Mouse (Mus musculus) activated CD4-positive, CD25-positive, alpha-beta regulatory T cell, adult 4 months (primary cell): Measurements from ENCODE around the gene Upp2. TPM values are rescaled to one million over a fixed set of nuclear protein-coding genes. Genes with fewer than 3 reads are reported as not detected.

ENCODE experiments used
- ATAC-seq: one replicate; pipeline ENCODE4 v1.8.0; 2017
- polyA plus RNA-seq, 2 experiments: library from polyadenylated mRNA; unstranded; fragments of 100-300 nt; shearing (Covaris generic); gene quantifications; one replicate each; pipeline ENCODE4 v1.2.1; 2017

The Upp2 gene
- polyA plus RNA-seq, 2 experiments from 2014 or later: 0.32 TPM; not detected in 1

DNA sequence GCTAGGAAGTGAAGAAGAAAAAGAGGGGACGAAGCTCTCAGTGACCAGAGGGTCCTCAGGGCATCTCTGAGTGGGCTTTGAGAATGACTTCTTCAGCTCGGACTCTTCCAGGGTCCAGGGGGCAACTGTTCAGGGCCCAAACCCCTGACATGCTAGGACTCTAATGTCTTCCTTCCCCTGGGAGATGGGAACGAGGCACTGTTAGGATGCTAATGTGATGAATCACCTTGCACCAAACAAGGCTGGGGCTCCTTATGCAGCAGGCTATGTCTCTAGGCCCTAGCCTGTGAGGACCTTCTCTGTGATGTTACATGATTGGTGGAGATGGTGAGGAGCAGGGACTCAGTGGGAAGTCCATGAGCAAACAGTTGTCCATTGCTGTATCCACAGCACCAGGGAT is 114.3 kb downstream of the Upp2 start:
- no peak for ATAC-seq

DNA sequence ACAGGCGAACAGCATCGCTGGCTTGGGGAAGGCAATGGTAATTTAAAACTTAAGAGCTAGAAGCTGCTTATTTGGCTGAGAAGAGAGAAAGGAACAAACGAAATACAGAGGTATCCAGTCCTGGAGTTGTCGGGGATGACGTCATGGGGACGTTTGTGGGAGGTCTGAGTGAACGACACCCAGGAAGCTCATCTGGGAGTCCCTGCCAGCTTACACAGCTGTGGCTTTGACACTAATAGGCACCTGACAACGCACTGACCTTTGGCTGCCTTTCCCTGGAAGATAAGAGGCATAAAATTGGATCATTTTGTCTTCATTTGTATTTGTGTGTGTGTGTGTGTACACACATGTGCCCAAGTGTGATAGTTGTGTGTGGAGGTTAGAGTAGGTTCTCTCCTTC is 130.4 kb downstream of the Upp2 start:
- no peak for ATAC-seq

DNA sequence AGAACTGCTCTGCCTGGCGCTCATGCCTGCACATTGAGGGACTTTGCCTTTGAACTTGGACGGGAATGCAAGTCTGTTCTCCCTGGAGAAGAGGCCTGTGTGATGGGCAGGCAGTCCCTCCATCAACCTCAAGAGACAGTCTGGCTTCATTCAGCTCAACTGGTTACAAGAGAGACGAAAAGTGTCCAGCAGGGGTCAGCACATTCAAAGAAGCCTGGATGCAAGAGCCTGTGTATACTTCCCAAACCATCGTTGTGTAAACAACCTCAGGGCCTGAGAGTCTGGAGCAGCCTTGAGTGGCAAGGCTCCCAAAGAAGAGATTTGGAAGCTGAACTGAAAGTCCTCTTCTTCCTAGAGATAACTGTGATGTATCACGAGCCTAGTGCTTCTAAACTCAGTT is 132.8 kb downstream of the Upp2 start:
- no peak for ATAC-seq

DNA sequence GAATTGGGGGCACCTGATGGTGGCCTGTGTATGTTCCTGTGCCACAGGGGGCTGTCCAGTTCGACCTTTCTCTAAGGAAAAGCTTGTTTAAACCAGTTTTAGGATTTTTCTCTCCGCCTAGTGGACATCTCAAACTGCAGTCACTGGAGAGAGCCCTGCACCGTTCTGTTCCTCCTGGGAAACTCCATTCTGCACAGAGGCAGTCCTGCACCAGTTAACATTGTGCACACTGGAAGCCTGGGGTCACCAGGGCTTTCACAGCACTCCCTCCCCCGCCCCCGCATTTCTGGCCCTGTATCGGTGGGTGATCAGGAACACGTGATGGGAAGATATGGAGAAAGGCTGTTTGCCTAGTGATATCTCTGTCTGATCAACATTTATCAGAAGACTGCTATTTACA is 133.3 kb downstream of the Upp2 start:
- no peak for ATAC-seq

DNA sequence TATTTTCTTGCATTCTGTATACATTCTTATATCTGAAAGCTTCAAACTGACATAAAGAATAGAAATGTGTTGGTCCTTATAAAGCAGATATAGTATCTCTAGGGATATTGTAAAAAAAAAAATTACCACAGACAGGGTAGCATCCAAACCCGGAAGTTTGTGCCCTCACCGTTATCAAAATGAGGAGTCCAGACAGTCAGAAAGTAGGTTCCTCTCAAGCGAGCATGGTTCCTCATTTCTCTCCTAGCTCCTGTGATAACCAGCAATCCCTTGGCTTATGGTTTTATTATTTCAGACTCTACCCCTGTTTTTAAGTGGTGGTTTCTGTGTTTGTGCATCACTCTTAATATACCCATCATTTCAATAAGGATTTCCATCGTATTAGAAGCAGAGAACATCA is 134.5 kb downstream of the Upp2 start:
- ATAC-seq: no peak

DNA sequence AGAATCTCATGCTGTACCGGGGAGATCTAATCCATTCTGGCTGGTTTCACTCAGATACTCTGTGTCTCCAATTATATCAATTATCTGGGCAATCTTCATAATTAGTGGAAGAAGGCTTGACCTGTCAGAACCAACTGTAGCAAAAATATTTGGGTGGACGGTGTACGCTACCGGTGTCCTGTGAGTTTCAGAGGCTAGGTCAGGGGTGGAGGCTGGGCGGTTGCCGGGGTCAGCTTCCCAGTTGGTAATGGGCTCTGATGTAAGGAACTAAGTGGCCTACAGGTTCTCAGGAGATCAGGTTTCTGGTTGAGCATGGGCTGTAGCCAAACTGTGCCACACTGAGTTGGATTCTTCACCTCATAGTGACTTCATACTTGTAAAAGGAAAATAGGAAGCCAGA is 136.1 kb downstream of the Upp2 start:
- no peak for ATAC-seq

DNA sequence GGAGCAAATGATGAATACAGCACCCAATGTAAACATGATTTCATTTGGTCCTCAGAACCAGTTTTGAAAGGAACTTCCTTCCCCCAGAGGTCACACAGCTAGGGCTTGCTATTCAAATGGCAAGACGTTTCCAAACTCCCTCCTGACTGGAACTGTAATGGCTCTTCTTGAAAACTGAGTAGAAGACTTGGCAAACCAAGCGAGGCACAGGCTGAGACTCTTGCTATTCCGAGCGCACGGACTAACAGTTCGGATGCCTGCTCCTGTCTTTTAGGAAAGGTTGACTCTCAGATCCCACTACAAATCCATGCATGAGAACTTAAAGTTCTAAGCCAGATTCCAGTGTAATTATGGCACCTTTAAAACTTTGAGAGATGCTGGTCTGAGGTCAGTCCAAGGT is 136.5 kb downstream of the Upp2 start:
- ATAC-seq: no peak

DNA sequence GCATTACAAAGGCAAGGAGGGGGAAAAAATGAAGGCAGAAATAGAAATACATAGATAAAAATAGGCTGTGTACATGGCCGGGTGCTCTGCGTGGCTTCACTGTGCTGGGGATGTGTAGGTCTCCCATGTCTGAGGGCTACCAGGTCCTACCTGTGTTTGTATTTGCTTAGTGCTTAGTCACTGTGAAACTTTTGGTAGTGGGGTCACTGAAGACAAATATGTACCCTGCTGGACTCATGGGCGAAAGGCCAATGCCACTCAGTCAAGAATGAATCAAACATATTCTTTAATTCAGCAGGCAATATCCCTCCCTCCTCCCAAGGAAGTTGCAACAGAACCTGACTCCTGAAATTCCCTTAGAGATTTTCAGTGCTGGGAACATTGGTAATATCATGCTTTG is 137.5 kb downstream of the Upp2 start:
- ATAC-seq: no peak

DNA sequence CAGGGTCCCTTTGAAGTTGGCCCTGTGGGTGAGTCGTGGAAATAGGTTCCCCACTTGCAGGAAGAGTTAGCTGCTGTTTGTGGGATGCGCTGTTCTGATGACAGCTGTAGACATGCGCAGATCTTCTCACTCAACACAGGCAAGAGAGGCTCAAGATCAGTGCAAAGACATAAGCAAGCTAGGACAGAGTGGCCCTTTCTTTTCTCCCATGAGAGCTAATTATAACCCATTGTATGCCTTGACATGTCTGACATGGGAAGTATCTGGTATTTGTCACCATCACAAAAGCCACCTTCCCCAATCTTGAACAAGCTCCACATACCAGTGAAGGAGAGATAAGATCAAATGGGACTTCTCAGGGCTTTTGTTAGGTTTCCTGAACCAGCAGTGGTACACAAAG is 140.6 kb downstream of the Upp2 start:
- no peak for ATAC-seq

DNA sequence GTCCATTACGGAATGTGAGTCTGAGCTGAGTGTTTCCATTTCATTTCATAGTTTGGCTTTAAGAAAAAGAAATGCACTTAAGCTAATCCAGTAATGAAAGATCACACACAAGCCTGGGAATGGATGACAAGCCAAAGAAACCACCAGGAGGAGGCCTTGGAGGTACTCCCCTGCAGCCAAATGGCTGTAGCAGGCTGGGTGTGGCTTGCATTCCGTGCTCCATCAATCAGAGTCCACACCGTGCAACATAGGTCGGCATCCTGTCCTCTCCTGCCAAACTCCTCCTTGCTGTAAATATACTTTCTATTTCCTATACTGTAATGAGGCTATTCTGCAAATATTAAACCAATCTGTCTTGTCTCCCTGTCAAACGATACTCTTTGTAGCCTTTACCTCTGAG is 143.1 kb downstream of the Upp2 start:
- ATAC-seq: no peak

DNA sequence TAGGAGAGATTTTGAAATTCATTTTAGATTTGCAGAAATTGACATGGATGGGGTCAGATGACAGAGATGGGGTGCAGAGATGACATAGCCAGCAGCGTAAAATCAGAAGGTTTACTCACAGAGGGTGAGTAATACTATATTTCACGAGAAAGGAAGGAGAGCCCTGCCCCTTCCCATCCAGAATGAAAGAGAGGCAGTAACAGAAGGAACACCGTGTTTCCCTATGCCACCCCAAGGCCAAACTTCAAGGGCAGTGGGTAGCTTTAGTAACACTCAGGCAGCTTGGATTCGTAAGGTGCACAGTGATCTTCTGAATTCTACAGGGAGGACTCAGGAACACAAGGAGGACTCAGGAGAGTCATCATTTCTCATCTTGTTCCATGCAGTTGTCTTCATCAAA is 144.0 kb downstream of the Upp2 start:
- no peak for ATAC-seq

DNA sequence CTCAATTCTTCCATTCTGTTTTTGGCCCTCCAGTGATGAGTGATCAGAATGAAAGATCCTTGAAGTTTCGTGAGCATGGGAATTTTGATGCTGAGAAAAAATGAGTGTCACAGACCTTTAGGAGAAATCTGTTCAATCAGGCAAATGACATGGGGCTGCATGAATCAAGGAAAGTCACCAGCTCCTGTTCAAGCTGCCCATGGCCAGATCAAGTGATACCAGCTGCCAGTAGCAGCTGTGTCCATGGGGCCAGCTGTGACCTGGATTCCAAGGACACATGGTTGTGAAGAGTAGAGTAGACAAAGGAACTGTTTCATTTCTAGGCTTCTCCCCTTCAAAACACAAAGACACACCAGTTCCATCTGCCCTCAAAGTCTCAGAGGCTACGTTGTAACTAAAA is 144.4 kb downstream of the Upp2 start:
- no peak for ATAC-seq

DNA sequence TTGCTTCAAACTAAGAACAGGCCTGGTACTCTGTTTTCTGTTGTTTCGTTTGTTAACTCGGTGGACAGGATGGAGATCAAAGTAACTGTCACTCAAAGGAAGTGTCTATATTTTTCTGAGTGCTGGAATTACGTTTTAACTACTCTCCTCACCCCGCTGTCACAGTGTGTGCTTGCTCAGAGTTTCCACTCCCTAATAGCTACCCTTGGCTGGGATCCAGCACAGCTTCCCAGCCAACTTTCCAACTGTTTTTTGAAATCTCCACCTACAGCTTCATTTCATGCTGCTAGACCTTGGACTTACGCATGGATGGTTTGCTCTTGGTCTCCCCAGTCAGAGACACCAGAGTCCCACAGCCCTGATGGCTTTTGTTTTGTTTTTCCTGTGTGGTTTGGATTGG is 144.8 kb downstream of the Upp2 start:
- ATAC-seq: no peak

DNA sequence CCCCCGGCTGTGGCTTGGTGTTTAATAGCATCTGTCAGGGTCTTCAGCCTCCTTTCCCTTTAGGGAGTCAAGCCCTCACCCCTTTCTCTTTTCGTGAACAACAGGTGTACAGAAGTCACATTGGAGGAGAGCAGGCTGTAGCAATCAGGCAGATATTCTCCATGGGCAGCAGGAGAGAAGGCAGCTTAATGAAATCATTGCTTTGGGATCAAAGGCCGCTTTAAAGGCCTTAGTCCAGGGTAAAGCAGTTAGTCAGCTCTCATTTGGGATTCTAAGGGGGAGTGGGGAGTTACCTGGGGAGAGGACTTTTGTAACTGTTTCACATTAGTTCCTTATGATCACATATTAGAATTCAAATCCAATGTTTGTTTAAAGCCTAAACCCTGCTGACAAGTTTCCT is 150.8 kb downstream of the Upp2 start:
- ATAC-seq: no peak

DNA sequence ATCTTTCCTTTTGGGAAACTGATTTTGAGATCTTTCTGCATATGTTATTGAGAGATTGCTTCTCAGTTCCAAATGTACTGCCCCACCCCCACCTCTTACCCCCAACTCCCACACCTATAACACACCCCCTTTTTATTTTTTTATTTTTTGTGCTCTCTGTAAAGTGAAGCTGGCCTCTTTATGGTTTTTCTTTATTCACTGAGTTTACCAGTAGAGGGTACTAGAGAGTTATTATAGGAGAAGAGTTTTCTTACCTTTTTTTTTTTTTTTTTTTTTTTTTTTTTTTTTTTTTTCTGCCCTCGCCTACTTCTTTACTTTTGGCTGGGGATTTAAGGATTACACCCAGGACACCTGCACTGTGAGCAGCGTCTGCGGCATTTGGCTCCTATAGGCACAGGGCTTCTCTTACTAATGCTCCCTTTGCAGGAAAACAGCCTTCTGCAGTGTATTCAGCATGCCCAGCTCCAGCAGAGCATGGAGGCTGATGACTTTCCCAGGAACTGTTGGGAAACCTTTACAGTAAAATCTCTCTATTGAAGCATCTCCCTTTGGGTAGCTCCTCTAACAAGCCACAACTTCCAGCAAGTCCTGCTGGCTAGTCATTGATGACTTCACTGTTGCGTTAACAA is 170.2 kb downstream of the Upp2 start:
- ATAC-seq: no peak

DNA sequence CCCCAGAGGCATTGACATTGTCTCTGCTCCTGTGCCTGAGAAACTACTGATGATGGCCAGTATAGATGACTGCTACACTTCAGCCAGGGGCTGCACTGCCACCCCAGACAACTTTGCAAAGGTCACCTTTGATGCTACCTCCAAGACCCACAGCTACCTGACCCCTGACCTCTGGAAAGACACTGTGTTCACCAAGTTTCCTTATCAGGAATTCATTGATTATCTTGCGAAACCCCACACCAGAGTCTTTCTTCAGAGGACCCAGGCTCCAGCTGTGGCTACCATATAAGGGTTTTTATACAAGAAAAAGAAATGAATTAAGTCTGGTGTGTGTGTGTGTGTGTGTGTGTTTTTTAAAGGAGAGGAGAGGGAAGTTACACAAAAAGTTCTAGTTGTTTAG is 174.1 kb downstream of the Upp2 start:
- ATAC-seq: no peak

DNA sequence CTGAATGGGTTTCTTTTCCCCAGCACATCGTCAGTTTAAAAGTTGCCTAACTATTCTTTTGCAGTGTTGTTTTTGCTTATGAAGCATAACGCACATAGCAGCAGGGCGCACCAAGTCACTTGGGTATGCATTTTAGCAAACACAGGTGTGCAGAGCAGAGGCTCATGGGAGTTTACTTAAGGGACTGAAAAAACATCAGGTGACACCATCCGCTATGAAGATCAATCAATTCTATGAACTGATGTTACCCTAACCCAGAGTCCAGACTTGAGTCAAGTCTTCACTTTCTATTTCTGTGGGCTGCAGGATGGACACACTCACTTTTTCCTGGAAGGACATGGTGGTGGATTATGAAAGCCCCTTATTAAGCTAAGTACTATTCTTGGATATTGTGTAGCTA is 174.9 kb downstream of the Upp2 start:
- no peak for ATAC-seq

DNA sequence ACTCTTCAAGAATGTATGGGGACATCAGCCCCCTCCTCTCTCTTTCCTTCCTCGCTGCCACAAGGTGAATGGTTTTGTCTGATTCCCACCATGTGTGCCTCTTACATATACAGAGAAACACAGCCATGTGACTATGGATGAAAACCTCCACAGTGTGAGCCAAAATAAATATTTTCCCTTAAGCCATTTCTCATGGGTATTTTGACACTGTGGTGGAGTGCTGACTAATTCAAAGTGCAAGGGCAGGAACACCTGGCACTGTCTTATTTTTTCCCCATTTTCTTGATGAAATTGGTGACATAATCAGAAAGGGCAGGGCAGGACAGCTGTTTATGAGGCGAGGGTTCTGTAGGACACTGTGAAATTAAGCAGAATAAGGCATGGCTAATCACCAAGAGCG is 176.3 kb downstream of the Upp2 start:
- ATAC-seq: no peak

DNA sequence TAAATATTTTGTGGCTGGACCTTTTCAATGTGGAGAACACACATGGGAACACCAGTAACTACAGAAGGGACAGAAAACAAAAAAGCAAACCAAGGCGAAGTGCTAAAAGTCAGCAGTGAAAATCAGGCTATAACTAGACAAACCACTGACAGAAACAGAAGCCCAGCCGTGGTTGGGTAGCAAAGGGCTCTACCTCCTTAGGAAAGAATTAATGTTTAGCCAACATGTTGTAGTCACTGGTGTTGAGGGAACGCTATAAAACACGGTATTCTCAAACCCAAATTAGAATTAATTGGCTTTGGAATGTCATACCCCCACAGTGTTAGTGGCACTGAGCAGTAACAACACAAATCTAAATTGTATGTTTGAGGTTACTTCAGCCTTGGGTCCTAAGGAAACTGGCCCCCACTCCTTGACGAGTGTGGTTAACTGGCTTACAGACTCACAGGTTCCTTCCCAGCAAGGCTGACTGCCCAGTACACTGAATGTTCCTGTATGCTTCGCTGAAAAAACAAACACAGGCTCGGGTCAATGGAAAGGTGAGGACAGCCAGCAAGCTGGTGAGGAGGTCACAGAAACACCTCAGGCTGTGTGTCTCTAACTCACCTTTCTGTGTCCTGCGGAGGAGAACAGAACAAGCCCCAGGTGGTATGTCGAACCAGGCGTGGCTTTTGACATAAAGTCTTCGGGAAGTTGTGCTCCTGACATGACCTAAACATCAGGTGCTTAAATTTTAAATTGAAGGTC is 180.6 kb downstream of the Upp2 start:
- ATAC-seq: no peak

DNA sequence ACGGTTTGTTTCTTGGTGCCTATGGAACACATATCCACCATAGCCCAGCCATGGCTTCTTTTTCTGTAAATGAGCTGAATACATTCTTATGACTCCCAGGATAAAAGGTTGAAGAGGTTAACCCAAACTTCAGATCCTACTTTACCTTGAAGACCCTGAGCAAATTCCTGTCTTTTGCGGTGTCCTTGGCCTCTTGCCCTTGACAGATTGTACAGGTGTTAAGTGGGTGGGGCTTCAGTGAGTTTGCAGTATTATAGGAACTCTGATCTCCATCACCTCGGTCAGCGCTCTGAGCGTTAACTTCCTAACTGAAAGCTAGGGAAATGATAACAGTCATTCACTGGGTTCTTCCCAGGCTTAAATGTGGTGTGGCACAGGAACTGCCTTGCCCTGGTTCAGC is 181.2 kb downstream of the Upp2 start:
- ATAC-seq: no peak

DNA sequence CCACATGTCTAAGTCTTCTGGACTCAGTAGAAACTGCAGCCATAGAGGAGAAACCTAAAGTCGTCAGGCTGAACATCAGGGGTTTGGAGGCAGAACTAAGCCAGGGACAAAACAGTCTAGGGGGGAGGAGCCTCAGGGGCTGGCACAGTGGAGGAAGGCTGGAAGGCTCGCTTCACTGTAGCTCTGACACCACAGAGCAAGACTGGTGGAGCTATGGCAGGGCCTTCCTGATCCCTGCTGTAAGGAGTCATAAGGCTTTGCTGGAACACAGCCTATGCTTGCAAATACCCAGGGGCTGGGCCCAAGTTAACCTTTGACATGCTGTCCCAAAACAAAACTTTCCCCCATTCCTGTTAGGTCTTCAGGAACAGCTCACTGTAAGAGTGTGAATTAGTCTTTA is 185.8 kb downstream of the Upp2 start:
- ATAC-seq: no peak

DNA sequence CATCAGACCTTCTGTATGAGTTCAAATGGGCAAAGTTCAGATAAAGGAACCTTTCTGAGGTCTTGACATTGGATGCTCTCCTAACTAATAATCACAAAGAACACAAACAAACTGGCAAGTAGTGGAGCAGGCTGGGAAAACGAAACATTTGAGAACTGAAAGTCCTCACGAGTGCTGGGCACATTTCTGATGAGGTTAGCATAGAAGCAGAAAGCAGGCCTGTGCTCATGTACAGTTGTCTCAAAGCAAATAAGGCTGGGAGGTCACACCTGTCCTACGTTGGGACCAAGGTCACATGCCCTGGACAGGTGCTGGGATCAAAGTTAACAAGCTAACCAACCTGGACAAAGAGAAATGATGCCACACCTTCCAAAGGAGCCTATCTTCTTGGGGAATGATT is 187.6 kb downstream of the Upp2 start:
- ATAC-seq: no peak

DNA sequence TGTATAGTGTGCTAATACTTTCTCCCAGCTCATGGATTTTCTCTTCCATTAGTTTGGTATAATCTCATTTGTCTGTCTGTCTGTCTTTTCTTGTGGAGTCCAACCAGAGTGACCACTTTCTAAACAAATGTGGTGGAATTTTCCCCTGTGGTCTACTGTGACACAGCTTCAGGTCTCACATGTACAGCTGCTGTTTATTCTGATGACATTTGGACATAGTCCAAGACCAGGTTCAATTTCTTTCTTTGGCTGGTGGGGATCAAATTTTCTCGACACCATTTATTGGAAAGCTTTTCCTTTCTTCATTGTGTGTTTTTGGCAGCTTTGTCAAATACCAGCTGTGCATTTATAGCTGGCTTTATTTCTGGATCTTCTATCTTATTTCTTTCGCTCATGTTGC is 191.0 kb downstream of the Upp2 start:
- ATAC-seq: no peak

DNA sequence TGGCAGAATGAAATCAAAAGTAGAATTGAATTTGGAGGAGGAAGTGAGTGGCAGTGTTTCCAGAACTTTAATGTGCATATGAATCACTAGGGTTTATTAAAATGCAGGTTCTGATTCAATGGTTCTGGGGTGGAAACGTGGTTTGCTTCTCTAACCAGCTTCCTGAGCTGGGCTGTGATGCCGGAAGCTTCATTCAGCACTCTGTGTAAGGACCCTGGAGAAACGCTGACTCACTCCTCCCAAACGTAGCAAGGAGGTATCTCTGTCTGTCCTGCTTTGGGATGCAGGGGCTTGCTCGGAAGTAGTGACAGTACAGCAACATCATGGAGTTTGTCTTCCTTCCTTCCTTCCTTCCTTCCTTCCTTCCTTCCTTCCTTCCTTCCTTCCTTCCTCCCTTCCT is 192.6 kb downstream of the Upp2 start:
- no peak for ATAC-seq

DNA sequence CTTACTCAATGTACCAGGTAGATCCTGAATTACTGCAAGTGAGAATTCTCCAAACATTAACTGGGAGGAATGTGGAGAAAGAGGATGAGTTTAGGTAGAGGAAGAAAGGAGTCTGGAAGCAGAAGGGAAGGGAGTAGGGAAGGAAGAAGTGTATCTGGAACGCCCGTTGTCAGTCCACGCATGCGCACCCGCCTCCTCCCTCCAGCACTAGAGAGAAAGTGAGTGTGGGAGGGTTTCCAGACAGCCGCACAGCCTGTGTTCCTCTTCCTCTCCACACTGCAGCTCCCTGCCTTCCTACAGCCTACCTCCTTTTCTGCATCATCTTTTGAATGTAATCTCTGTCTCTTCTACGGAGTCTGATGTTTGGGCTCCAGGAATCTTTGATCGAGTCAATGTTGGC is 198.0 kb downstream of the Upp2 start:
- ATAC-seq: no peak
